Mouse (Mus musculus): Measurements from ENCODE around the gene Dnajc24.

DNA sequence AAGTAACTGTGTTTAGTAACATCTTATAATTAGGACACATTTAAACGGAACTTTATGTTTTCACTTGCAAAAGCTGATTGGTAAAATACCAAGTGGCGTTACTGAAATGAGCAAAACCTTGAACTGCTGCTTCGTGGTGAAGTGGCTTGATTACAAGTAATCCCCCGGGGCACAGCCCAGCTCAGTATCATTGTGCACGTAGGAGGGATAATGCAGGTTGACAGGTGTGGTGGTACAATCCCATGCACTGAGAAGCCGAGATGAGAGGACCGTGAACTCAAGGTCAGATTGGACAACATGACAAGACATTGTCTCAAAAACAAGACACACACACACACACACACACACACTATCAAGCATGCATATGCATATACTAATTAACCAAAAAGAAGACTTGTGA, 18.1 kb downstream of the Dnajc24 start:
- TF ChIP-seq POLR2A (IDR thresholded peaks at IDR 0.05; ENCODE audit: control insufficient read depth in 1 of 2, insufficient read depth in 1 of 2, low read depth in 1 of 2, low read length in 2 of 2, poor library complexity in 1 of 2) = no peak
- no peak for TF ChIP-seq MYC (IDR thresholded peaks at IDR 0.05; ENCODE audit: low read depth, low read length)
- TF ChIP-seq CTCF (IDR thresholded peaks at IDR 0.05 in 2 of 3, conservative IDR thresholded peaks at IDR 0.05 in 1 of 3; ENCODE audit: control insufficient read depth in 1 of 3, insufficient read depth in 1 of 3, low read depth in 2 of 3, low read length in 3 of 3, poor library complexity in 1 of 3, severe bottlenecking in 1 of 3) = no peak
- TF ChIP-seq ZC3H11A (IDR thresholded peaks at IDR 0.05; ENCODE audit: low read depth, low read length) = no peak
- no peak for TF ChIP-seq GATA1 (IDR thresholded peaks at IDR 0.05; ENCODE audit: low read depth, low read length)
- TF ChIP-seq USF2 (IDR thresholded peaks at IDR 0.05; ENCODE audit: borderline replicate concordance in 1 of 2, insufficient read depth in 1 of 2, low read depth in 1 of 2, low read length in 2 of 2) = no peak
- no peak for TF ChIP-seq TAL1 (IDR thresholded peaks at IDR 0.05; ENCODE audit: low read length)
- no peak for TF ChIP-seq ZNF384 (IDR thresholded peaks at IDR 0.05; ENCODE audit: low read depth, low read length)
- TF ChIP-seq GABPA (IDR thresholded peaks at IDR 0.05; ENCODE audit: low read depth, low read length) = no peak
- TF ChIP-seq TCF12 (IDR thresholded peaks at IDR 0.05; ENCODE audit: low read depth, low read length) = no peak
- no peak for TF ChIP-seq EP300 (IDR thresholded peaks at IDR 0.05; ENCODE audit: low read depth in 1 of 2, low read length in 2 of 2)
- no peak for TF ChIP-seq BHLHE40 (IDR thresholded peaks at IDR 0.05; ENCODE audit: borderline replicate concordance, low read depth, low read length)
